Mouse (Mus musculus): ENCODE measurements around the gene Arpc4.
A peak's percentile ranks its signal among the peaks of the same experiment; 100 is the strongest.

The Arpc4 gene

GRCm38 (mm10) chr6:113405483-113405882 lies 27.6 kb downstream of the Arpc4 start:
- DNase-seq: no peak

- DNase-seq: no peak
These were observed 28.8 kb downstream of the Arpc4 start for GRCm38 (mm10) chr6:113406683-113407082.

GRCm38 (mm10) chr6:113410001-113410400 lies 32.1 kb downstream of the Arpc4 start:
- no peak for DNase-seq

- DNase-seq: peak in 1 of 2 experiments; percentile 25
These were observed 38.5 kb downstream of the Arpc4 start for GRCm38 (mm10) chr6:113416416-113416815.

- peak; percentile 14 to 23 for DNase-seq
These were observed 40.7 kb downstream of the Arpc4 start for GRCm38 (mm10) chr6:113418441-113419198.

GRCm38 (mm10) chr6:113419199-113419587 lies 41.3 kb downstream of the Arpc4 start, which contains the start of gene Rpusd3:
Gene Rpusd3 (minus strand): TSS chr6:113419340.
- DNase-seq: peak; percentile 99

GRCm38 (mm10) chr6:113423000-113423399 lies 45.1 kb downstream of the Arpc4 start:
- DNase-seq: no peak

GRCm38 (mm10) chr6:113424187-113424586 lies 46.3 kb downstream of the Arpc4 start:
- no peak for DNase-seq

- no peak for DNase-seq
These were observed 48.8 kb downstream of the Arpc4 start for GRCm38 (mm10) chr6:113426696-113427095.

GRCm38 (mm10) chr6:113427397-113427796 lies 49.5 kb downstream of the Arpc4 start:
- DNase-seq: no peak

- no peak for DNase-seq
These were observed 50.1 kb downstream of the Arpc4 start for GRCm38 (mm10) chr6:113428006-113428405.

GRCm38 (mm10) chr6:113429965-113430364 lies 52.0 kb downstream of the Arpc4 start:
- DNase-seq: no peak

GRCm38 (mm10) chr6:113430846-113431245 lies 52.9 kb downstream of the Arpc4 start:
- DNase-seq: no peak

GRCm38 (mm10) chr6:113431801-113432200 lies 53.9 kb downstream of the Arpc4 start:
- no peak for DNase-seq

- DNase-seq: no peak
These were observed 55.7 kb downstream of the Arpc4 start for GRCm38 (mm10) chr6:113433661-113434060.

- DNase-seq: no peak
These were observed 56.8 kb downstream of the Arpc4 start for GRCm38 (mm10) chr6:113434691-113435090.

- DNase-seq: no peak
These were observed 57.8 kb downstream of the Arpc4 start, which contains the start of gene Cidec for GRCm38 (mm10) chr6:113435664-113436205. Gene Cidec (minus strand): TSS chr6:113435760.

- no peak for DNase-seq
These were observed 59.2 kb downstream of the Arpc4 start for GRCm38 (mm10) chr6:113437135-113437534.

GRCm38 (mm10) chr6:113438721-113439430 lies 61.0 kb downstream of the Arpc4 start:
- no peak for DNase-seq

All from cerebellum, postnatal 36 days (tissue).